Mouse (Mus musculus) liver, embryonic 14.5 days (tissue): ENCODE data around the gene Foxl1. TPM values are rescaled to one million over a fixed set of nuclear protein-coding genes. Genes with fewer than 3 reads are reported as not detected.

ENCODE experiments used
- ATAC-seq: fragments of 200-750 bp; cut with Nextera tagmentation; 2 replicates; pipeline ENCODE4 v1.8.0; 2017; ENCODE audit warnings: moderate number of reproducible peaks, mild to moderate bottlenecking, moderate library complexity; ENCODE audit not compliant: insufficient read depth
- DNase-seq, 3 experiments: peaks; one replicate each; pipeline ENCODE4 v3.0.0-alpha.2; 2012 to 2013; ENCODE audit warnings: low read depth in 3 of 3, low spot score in 3 of 3
- H3K27ac ChIP-seq: fragments of 300-500 bp; sonication (generic); 2 replicates; pipeline ENCODE4 v1.5.1; 2014; ENCODE audit warnings: moderate library complexity, mild to moderate bottlenecking, control low read depth, inconsistent platforms
- H3K27me3 ChIP-seq: fragments of 300-500 bp; sonication (generic); 2 replicates; pipeline ENCODE4 v1.6.1; 2014; ENCODE audit warnings: mild to moderate bottlenecking, low read length, moderate library complexity; ENCODE audit not compliant: control insufficient read depth, insufficient read depth
- H3K36me3 ChIP-seq: fragments of 300-500 bp; sonication (generic); replicated peaks from 2 replicates; pipeline ENCODE4 v1.6.1; 2014; ENCODE audit warnings: low read depth; ENCODE audit not compliant: control insufficient read depth, insufficient read depth
- H3K4me1 ChIP-seq, 2 experiments: fragments of 200-500 bp in 1 of 2; fragments of 300-500 bp in 1 of 2; sonication (generic) in 1 of 2; replicated peaks; 2 replicates each; pipeline ENCODE4 v1.6.1; 2012 to 2014; ENCODE audit warnings: antibody characterized with exemption in 1 of 2, inconsistent platforms in 1 of 2, low read length in 1 of 2; ENCODE audit not compliant: control insufficient read depth in 2 of 2, insufficient read depth in 2 of 2
- H3K4me2 ChIP-seq: fragments of 300-500 bp; sonication (generic); 2 replicates; pipeline ENCODE4 v1.6.1; 2014; ENCODE audit warnings: low read depth, mild to moderate bottlenecking, control low read depth, moderate library complexity
- H3K4me3 ChIP-seq, 2 experiments: fragments of 200-500 bp in 1 of 2; fragments of 300-500 bp in 1 of 2; sonication (generic) in 1 of 2; 2 replicates each; pipeline ENCODE4 v1.5.1; 2012 to 2014; ENCODE audit warnings: low read depth in 2 of 2, low read length in 2 of 2, mild to moderate bottlenecking in 2 of 2, control low read depth in 1 of 2, inconsistent platforms in 1 of 2, moderate library complexity in 1 of 2; ENCODE audit not compliant: insufficient read depth in 1 of 2
- H3K9ac ChIP-seq: fragments of 300-500 bp; sonication (generic); replicated peaks from 2 replicates; pipeline ENCODE4 v1.6.1; 2014; ENCODE audit warnings: mild to moderate bottlenecking, control low read depth, moderate library complexity
- H3K9me3 ChIP-seq: fragments of 300-500 bp; sonication (generic); 2 replicates; pipeline ENCODE4 v1.6.1; 2016; ENCODE audit warnings: low read length, mixed read lengths; ENCODE audit not compliant: control insufficient read depth
- CTCF ChIP-seq: IDR thresholded peaks from 2 replicates; pipeline ENCODE4 v1.5.1; 2016; ENCODE audit warnings: antibody characterized with exemption, low read depth, control low read depth
- EP300 ChIP-seq: IDR thresholded peaks from 2 replicates; pipeline ENCODE4 v1.6.1; 2016; ENCODE audit warnings: antibody characterized with exemption, low read depth
- WGBS: fragments of 180-500 bp; shearing (Covaris S2); extraction: QIAGEN DNeasy Blood & Tissue Kit; methylation state at CpG from one replicate; pipeline ENCODE4 v1.1.7; 2014; ENCODE audit not compliant: insufficient replicate concordance; 5-methylcytosine and 5-hydroxymethylcytosine counted together
- polyA plus RNA-seq, 2 experiments: library from polyadenylated mRNA; depleted of rRNA in 1 of 2; stranded (reverse) in 1 of 2; unstranded in 1 of 2; fragments of >200 nt; fragmentation: Nextera tagmentation in 1 of 2; extraction: Ambion mirVana in 1 of 2; gene quantifications; 2 replicates each; pipeline versions ENCODE4 v1.2.1 to v1.2.3; 2012 to 2014

Gene Foxl1
- polyA plus RNA-seq (2012; rRNA removed) (0.07 and 0.10 TPM in 2 replicates), polyA plus RNA-seq (2014; fragmentation: Nextera tagmentation; extraction: Ambion mirVana) (0.05 and 0.08 TPM in 2 replicates)

DNA sequence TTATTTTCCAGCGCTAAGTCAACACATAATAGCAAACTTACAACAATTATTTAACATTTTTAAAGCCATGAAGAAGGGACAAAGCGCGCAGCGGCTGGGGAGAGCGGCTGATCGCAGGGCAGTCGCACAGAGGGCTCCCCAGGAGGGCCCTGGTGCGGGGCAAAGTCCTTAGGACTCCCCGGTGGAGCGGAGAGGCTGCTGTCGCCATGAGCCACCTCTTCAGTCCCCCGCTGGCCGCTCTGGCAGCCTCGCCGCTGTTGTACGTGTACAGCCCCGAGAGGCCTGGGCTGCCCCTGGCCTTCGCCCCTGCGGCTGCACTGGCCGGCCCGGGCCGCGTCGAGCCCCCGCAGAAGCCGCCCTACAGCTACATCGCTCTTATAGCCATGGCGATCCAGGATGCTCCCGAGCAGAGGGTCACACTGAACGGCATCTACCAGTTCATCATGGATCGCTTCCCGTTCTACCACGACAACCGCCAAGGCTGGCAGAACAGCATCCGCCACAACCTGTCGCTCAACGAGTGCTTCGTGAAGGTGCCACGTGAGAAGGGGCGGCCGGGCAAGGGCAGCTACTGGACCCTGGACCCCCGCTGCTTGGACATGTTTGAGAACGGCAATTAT, at the start of gene Foxl1:
Gene Foxl1 (plus strand): TSS at position 185 of the 620 bp plus-strand sequence.
- H3K36me3 ChIP-seq, result no peaks in the 10 kb centered on the region
- H3K9me3 ChIP-seq, result no peaks in the 10 kb centered on the region
- no peak for DNase-seq
- H3K4me3 ChIP-seq, result no peak within 1 kb of the TSS
- TF ChIP-seq EP300, result no peak
- TF ChIP-seq CTCF, result no peak
- 2% methylated on average over 43 of the region's 43 CpGs for WGBS
- no peak within 1 kb of the TSS for H3K9ac ChIP-seq
- no peak for ATAC-seq
- H3K4me2 ChIP-seq, result no peak within 1 kb of the TSS
- H3K27me3 ChIP-seq, result peaks cover 74% of the 10 kb centered on the region
- H3K27ac ChIP-seq, result no peak within 1 kb of the TSS
- H3K4me1 ChIP-seq, result no peaks in the 10 kb centered on the region

- Histone ChIP-seq H3K4me3 (no peak overlapping the region), H3K9ac (no peak overlapping the region), H3K4me2 (no peak overlapping the region), H3K9me3 (no peaks in the 10 kb centered on the region), H3K36me3 (no peaks in the 10 kb centered on the region), H3K27ac (no peak overlapping the region), H3K27me3 (peaks cover 99% of the 10 kb centered on the region), H3K4me1 (no peaks in the 10 kb centered on the region)
- DNase-seq, result no peak
- TF ChIP-seq EP300, result no peak
- no peak for TF ChIP-seq CTCF
- WGBS, result 15% methylated on average over 14 of the region's 14 CpGs
- ATAC-seq, result no peak
Measured at GRCm38 (mm10) chr8:121078721-121079120, 49.0 kb upstream of the Foxl1 start.

GRCm38 (mm10) chr8:121079201-121079600, 48.5 kb upstream of the Foxl1 start:
- WGBS, result 6% methylated on average over 7 of the region's 7 CpGs
- DNase-seq, result no peak
- Histone ChIP-seq H3K4me3 (no peak overlapping the region), H3K4me2 (no peak overlapping the region), H3K4me1 (no peaks in the 10 kb centered on the region), H3K27ac (no peak overlapping the region), H3K9me3 (no peaks in the 10 kb centered on the region), H3K36me3 (no peaks in the 10 kb centered on the region), H3K27me3 (peaks cover 99% of the 10 kb centered on the region), H3K9ac (no peak overlapping the region)
- TF ChIP-seq EP300 (no peak), CTCF (no peak)
- ATAC-seq, result no peak

- no peak overlapping the region for H3K4me2 ChIP-seq
- ATAC-seq (no peak), DNase-seq (no peak)
- H3K9ac ChIP-seq, result no peak overlapping the region
- TF ChIP-seq CTCF (no peak), EP300 (no peak)
- H3K36me3 ChIP-seq, result no peaks in the 10 kb centered on the region
- no peaks in the 10 kb centered on the region for H3K9me3 ChIP-seq
- no peak overlapping the region for H3K27ac ChIP-seq
- H3K4me3 ChIP-seq, result no peak overlapping the region
- peaks cover 99% of the 10 kb centered on the region for H3K27me3 ChIP-seq
- WGBS, result 11% methylated on average over 12 of the region's 12 CpGs
- no peaks in the 10 kb centered on the region for H3K4me1 ChIP-seq
Measured at GRCm38 (mm10) chr8:121079944-121080343, 47.8 kb upstream of the Foxl1 start.

GRCm38 (mm10) chr8:121080361-121081090, 47.2 kb upstream of the Foxl1 start:
- Histone ChIP-seq H3K9me3 (no peaks in the 10 kb centered on the region), H3K4me3 (no peak overlapping the region), H3K36me3 (no peaks in the 10 kb centered on the region), H3K4me2 (no peak overlapping the region), H3K27ac (no peak overlapping the region), H3K27me3 (peaks cover 99% of the 10 kb centered on the region), H3K4me1 (no peaks in the 10 kb centered on the region), H3K9ac (no peak overlapping the region)
- ATAC-seq (no peak), DNase-seq (no peak)
- no peak for TF ChIP-seq CTCF
- no peak for TF ChIP-seq EP300
- WGBS, result 1% methylated on average over 49 of the region's 49 CpGs
